Mouse (Mus musculus) mesoderm, embryonic 11.5 days (tissue): Measurements from ENCODE around the gene Zkscan1.
A peak's percentile ranks its signal among the peaks of the same experiment; 100 is the strongest.

Experiments
- DNase-seq: peaks from one replicate; pipeline ENCODE4 v3.0.0-alpha.2; 2012; ENCODE audit warnings: low read depth, low spot score

The Zkscan1 gene

GRCm38 (mm10) chr5:138117199-138118015 lies 32.5 kb downstream of the Zkscan1 start:
- DNase-seq, result peak; percentile 11

DNA sequence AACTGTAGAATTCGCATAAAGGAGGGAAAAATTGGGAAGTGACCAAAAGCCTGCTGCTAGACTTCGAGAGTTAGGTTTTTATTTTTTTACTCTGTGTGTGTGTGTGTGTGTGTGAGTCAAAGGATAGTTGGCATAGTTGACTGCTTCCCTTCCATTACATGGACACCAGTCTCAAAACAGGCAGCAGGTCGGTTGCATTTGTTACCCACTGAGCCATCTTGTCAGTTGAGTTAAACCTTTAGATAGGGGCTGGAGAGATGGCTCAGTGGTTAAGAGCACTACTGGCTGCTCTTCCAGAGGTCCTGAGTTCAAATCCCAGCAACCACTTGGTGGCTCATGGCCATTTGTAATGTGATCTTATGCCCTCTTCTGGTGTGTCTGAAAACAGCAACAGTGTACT lies 33.2 kb downstream of the Zkscan1 start:
- no peak for DNase-seq

DNA sequence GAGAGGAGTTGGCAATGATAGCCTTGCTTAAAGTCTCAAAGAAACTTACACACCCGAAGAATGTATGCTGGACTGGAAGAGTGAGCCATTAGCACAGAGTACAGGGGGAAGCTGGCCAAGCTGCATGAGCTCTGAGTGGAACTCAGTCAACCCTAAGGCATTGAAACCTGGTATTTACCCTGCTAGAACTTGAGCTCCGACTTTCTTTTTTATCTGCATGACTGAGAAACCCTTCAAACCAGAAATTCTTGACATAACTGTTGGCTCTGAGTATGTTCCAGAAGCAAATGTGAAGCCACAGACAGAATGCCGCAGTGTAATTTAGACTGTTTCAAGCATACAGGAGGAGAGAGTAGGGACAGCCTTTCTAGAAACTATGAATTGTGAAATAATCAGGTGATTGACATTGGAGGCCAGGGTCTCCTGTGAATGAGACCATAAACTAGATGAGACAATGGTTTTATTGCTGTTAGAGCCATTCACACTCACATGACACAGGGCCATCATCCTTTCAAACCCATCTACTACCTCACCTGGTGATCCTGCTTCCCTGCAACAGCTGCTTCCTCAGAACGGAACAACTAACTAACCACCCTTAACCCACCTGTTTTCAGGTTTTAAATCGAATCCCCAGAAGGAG lies 47.7 kb downstream of the Zkscan1 start:
- DNase-seq, result no peak

DNA sequence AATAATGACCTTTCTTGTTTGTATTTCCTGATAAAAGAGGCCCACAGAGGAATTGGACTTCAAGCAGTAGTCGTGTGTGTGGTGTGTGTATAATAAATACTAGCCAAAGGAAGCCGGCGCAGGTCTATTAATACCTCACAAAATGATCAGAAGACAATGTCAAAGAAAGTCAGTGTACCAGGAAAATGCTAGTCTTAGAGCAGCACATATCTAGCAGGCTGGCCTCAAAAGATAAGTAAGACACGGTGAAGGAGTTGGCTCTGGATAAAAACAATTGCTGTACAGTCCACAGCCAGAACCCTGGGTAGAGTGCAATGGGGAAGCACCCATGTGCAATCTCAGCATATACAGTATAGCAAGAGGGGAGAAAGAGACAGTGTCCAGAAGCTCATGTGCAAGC lies 52.4 kb downstream of the Zkscan1 start:
- DNase-seq, result no peak

DNA sequence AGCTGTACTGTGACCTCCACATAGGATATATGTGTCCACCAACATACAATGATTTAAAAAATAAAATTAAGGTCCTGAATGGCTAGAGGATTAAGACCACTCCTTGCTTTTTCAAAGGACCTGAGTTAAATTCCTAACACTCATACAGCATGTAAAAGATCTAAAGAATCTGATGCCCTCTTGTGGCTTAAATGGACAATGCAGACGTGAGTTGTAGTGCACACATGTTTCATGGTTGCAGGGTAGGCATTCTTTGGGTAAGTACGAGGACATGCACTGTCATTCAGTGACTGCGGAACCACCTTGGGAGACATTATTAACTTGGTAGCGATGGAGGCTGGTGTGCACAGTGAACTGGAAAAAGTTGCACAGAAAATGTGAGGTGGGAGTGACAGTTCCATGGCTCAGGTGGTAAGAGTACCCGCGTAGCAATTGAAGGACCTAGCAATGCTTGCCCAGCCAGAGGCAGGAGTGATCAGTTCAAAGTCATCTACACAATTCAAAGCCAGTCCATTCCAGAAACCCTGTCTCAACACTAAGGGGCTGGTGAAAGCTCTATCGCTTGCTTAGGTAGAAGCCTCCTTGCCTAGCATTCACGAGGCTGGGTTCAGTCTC lies 53.2 kb downstream of the Zkscan1 start:
- peak; percentile 60 for DNase-seq

GRCm38 (mm10) chr5:138138585-138138984 lies 53.7 kb downstream of the Zkscan1 start:
- DNase-seq, result no peak

DNA sequence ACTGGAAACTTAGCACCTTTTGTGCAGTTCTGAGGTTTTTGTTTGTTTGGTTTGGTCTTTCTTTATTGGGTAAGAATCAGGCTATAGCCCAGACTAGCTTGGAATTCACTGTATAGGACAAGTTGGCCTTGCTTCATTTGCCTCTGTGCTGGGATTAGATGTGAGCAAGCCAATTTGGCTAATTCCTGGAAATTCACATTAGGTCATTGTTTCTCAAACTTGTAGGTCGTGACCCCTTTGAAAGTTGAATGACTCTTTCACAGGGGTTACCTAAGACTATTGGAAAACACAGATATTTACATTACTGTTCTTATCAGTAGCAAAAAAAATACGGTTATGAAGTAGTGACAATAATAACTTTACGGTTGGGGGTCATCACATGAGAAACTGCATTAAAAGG lies 69.5 kb downstream of the Zkscan1 start:
- no peak for DNase-seq

GRCm38 (mm10) chr5:138155443-138155976 lies 70.6 kb downstream of the Zkscan1 start, which contains the start of gene Zfp113:
Zfp113 (minus strand) TSS chr5:138155744.
- peak; percentile 95 for DNase-seq
